Mouse (Mus musculus) stomach, postnatal 0 days (tissue): ENCODE measurements around the gene Hoxb3. TPM values are rescaled to one million over a fixed set of nuclear protein-coding genes. Genes with fewer than 3 reads are reported as not detected.

Experiments used
- ATAC-seq: fragments of 200-750 bp; cut with Nextera tagmentation; 2 replicates; pipeline ENCODE4 v1.8.0; 2017; ENCODE audit not compliant: low FRiP score, low TSS enrichment
- DNase-seq: peaks from one replicate; pipeline ENCODE4 v3.0.0-alpha.2; 2016; ENCODE audit warnings: low spot score
- H3K27ac ChIP-seq: fragments of 300-500 bp; sonication (generic); replicated peaks from 2 replicates; pipeline ENCODE4 v1.5.1; 2014; ENCODE audit warnings: mild to moderate bottlenecking, control low read depth
- H3K27me3 ChIP-seq: fragments of 300-500 bp; sonication (generic); 2 replicates; pipeline ENCODE4 v1.6.1; 2014; ENCODE audit warnings: low read length; ENCODE audit not compliant: control insufficient read depth, insufficient read depth
- H3K36me3 ChIP-seq: fragments of 300-500 bp; sonication (generic); 2 replicates; pipeline ENCODE4 v1.6.1; 2014; ENCODE audit warnings: low read length, mixed read lengths; ENCODE audit not compliant: control insufficient read depth, insufficient read depth
- H3K4me1 ChIP-seq: fragments of 300-500 bp; sonication (generic); replicated peaks from 2 replicates; pipeline ENCODE4 v1.6.1; 2014; ENCODE audit warnings: antibody characterized with exemption; ENCODE audit not compliant: control insufficient read depth, insufficient read depth
- H3K4me2 ChIP-seq: fragments of 300-500 bp; sonication (generic); replicated peaks from 2 replicates; pipeline ENCODE4 v1.6.1; 2014; ENCODE audit warnings: low read depth, mild to moderate bottlenecking, control low read depth, moderate library complexity
- H3K4me3 ChIP-seq: fragments of 300-500 bp; sonication (generic); 2 replicates; pipeline ENCODE4 v1.5.1; 2014; ENCODE audit warnings: low read depth, low read length, control low read depth
- H3K9ac ChIP-seq: fragments of 300-500 bp; sonication (generic); 2 replicates; pipeline ENCODE4 v1.6.1; 2014; ENCODE audit warnings: mild to moderate bottlenecking, low read length, control low read depth, mixed read lengths
- H3K9me3 ChIP-seq: fragments of 300-500 bp; sonication (generic); 2 replicates; pipeline ENCODE4 v1.6.1; 2016; ENCODE audit warnings: low read length; ENCODE audit not compliant: control insufficient read depth
- CTCF ChIP-seq: IDR thresholded peaks from 2 replicates; pipeline ENCODE4 v1.5.1; 2016; ENCODE audit warnings: antibody characterized with exemption, low read depth, mild to moderate bottlenecking, moderate library complexity
- EP300 ChIP-seq: optimal IDR thresholded peaks from 2 replicates; pipeline ENCODE3; 2016; ENCODE audit warnings: antibody characterized with exemption
- WGBS: fragments of 180-500 bp; shearing (Covaris S2); extraction: QIAGEN DNeasy Blood & Tissue Kit; methylation state at CpG from one replicate; pipeline ENCODE4 v1.1.7; 2014; 5-methylcytosine and 5-hydroxymethylcytosine counted together
- polyA plus RNA-seq: library from polyadenylated mRNA; unstranded; fragments of >200 nt; fragmentation: Nextera tagmentation; extraction: Ambion mirVana; gene quantifications from 2 replicates; pipeline ENCODE4 v1.2.1, GENCODE M21; 2015

Hoxb3 gene
- polyA plus RNA-seq, 1 experiment from 2014 or later = 0.97 TPM

- Histone ChIP-seq H3K27me3 (peaks cover 2% of the 10 kb centered on the region; the same call in 1 of the 2 replicates), H3K4me1 (no peaks in the 10 kb centered on the region), H3K9ac (no peak overlapping the region), H3K4me3 (no peak overlapping the region), H3K27ac (peak overlapping the region; percentile 72), H3K36me3 (no peaks in the 10 kb centered on the region; the same call in 1 of the 2 replicates), H3K9me3 (no peaks in the 10 kb centered on the region), H3K4me2 (peak overlapping the region; percentile 31; the same call in 1 of the 2 replicates)
- TF ChIP-seq CTCF = no peak
- ATAC-seq = no peak
- 34% methylated on average over 21 of the region's 21 CpGs for WGBS
- DNase-seq = peak; percentile 34
Measured at GRCm38 (mm10) chr11:96348141-96348928, 25.2 kb downstream of the Hoxb3 start.

DNA sequence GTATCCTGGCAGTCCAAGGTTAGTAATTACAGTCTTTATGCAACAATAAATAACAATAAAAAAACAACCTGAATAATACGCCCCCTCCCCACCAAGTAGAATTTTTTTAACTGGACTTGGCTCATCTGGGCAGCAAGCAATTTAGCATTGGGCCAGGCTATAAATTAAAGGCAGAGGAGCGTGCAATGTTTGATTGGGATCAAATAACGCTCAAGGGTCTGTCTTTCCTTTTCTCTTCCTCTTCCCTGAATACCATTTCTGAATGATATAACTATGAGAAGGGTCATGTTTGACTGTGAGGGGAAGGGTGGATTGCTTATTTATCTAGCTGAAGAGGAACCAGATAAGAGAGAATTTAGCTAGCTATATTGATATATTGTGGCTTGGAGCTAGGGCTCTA is 25.9 kb downstream of the Hoxb3 start:
- peak overlapping the region; percentile 31 for H3K4me2 ChIP-seq
- H3K27ac ChIP-seq = peak overlapping the region; percentile 78
- no peak for TF ChIP-seq CTCF
- TF ChIP-seq EP300 = no peak
- H3K36me3 ChIP-seq = no peaks in the 10 kb centered on the region; the same call in 1 of the 2 replicates
- ATAC-seq = no peak
- H3K9me3 ChIP-seq = no peaks in the 10 kb centered on the region
- no peak for DNase-seq
- H3K9ac ChIP-seq = no peak overlapping the region
- H3K4me1 ChIP-seq = no peaks in the 10 kb centered on the region
- WGBS = 48% methylated on average over 3 of the region's 3 CpGs
- H3K4me3 ChIP-seq = no peak overlapping the region
- peaks cover 2% of the 10 kb centered on the region; the same call in 1 of the 2 replicates for H3K27me3 ChIP-seq

DNA sequence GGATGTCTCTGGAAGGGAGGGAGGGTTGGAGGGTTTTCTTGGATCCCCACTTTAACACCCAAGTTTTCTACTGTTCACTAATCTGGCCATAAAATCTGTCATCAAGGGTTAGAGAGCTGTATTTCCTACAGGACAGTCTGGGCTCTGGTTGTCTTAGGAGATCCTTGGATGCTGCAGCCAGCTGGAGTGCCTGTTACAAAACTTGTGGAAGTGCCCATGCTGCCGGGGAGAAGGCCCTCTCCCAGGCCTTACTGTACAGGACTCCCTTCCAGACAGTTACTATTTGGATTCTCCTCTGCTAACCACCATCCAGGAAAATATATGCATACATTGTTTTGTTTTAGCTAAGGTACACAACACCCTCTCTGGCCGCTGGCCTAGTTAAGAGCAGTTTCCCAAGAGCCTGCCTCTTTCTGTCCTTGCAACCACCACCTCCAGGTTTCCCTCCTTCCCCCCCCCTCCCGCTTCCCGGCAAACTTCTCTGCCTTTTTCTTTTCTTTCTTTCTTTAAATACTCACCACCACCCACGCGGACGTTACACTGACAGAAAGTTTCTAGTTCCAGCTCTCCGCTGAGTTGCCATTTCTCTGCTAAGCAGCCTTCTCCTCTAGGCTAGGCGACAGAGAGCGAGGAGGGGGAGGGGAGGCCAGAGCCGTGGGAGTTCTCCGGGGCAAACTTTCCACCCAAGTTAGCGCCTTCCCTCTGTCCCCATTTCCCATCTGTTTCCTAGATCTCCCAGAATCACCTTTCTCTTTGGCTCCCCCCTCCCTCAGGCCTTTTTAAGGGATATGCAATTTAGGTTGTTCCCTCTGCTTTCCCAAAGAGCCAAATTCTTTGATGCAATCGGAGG is 26.6 kb downstream of the Hoxb3 start:
- H3K4me2 ChIP-seq = peak overlapping the region; percentile 31
- no peaks in the 10 kb centered on the region; the same call in 1 of the 2 replicates for H3K36me3 ChIP-seq
- H3K9me3 ChIP-seq = no peaks in the 10 kb centered on the region
- 28% methylated on average over 14 of the region's 14 CpGs for WGBS
- H3K27ac ChIP-seq = peak overlapping the region; percentile 78
- H3K9ac ChIP-seq = peak overlapping the region; percentile 41; the same call in 1 of the 2 replicates
- H3K4me3 ChIP-seq = 0 out of 2 replicates have a peak overlapping the region, but pooled peaks have one; percentile 10
- no peaks in the 10 kb centered on the region for H3K4me1 ChIP-seq
- no peak for DNase-seq
- TF ChIP-seq CTCF (no peak), EP300 (no peak)
- H3K27me3 ChIP-seq = no peaks in the 10 kb centered on the region; the same call in 1 of the 2 replicates
- no peak for ATAC-seq

- ATAC-seq = no peak
- DNase-seq = no peak
- no peak for TF ChIP-seq CTCF
- TF ChIP-seq EP300 = no peak
- Histone ChIP-seq H3K4me2 (peak within 1 kb of the TSS; percentile 72), H3K4me1 (no peaks in the 10 kb centered on the region), H3K27me3 (no peaks in the 10 kb centered on the region; the same call in 1 of the 2 replicates), H3K9me3 (no peaks in the 10 kb centered on the region), H3K9ac (peak within 1 kb of the TSS; percentile 41; the same call in 1 of the 2 replicates), H3K4me3 (peak within 1 kb of the TSS; percentile 63; the same call in 1 of the 2 replicates), H3K27ac (peak within 1 kb of the TSS; percentile 95), H3K36me3 (no peaks in the 10 kb centered on the region; the same call in 1 of the 2 replicates)
- WGBS = 32% methylated on average over 2 of the region's 2 CpGs
Measured at GRCm38 (mm10) chr11:96350341-96350624, 27.2 kb downstream of the Hoxb3 start, which contains the start of gene Hoxb2. Gene Hoxb2 (plus strand): TSS chr11:96350525.

- Histone ChIP-seq H3K9ac (0 out of 2 replicates have a peak overlapping the region, but pooled peaks have one; percentile 27), H3K4me1 (no peaks in the 10 kb centered on the region), H3K27ac (peak overlapping the region; percentile 95), H3K27me3 (no peaks in the 10 kb centered on the region; the same call in 1 of the 2 replicates), H3K36me3 (no peaks in the 10 kb centered on the region; the same call in 1 of the 2 replicates), H3K4me2 (peak overlapping the region; percentile 72; the same call in 1 of the 2 replicates), H3K4me3 (no peak overlapping the region), H3K9me3 (no peaks in the 10 kb centered on the region)
- TF ChIP-seq EP300 = no peak
- TF ChIP-seq CTCF = no peak
- no peak for DNase-seq
- ATAC-seq = no peak
- WGBS = 63% methylated on average over 2 of the region's 2 CpGs
Measured at GRCm38 (mm10) chr11:96350791-96351190, 27.7 kb downstream of the Hoxb3 start.
